Mouse (Mus musculus) heart, postnatal 25 days (tissue): ENCODE results near the gene Cdh6. TPM values are rescaled to one million over a fixed set of nuclear protein-coding genes. Genes with fewer than 3 reads are reported as not detected.

Experiments used
- DNase-seq: peaks from one replicate; pipeline ENCODE4 v3.0.0; 2022; ENCODE audit warnings: low spot score
- intact Hi-C: fragments of 180-260 bp; cut with DNase I; formaldehyde crosslinking; loops from one replicate; pipeline ENCODE4 v1.15.1; 2025
- total RNA-seq, 2 experiments: library from RNA; stranded (reverse); gene quantifications; 2 replicates each; pipeline ENCODE4 v1.2.3; 2021

Cdh6 gene
- 1 to 10 TPM in 1 of 2 experiments, under 1 TPM in 1; 0.34 to 1.1 TPM for total RNA-seq

GRCm38 (mm10) chr15:13173071-13173778 lies at the start of gene Cdh6:
TSS of gene Cdh6 (minus strand) at chr15:13173675.
- intact Hi-C loops, result loop anchor here (10.0 kb wide), 1 partner anchor 402 kb away; no protein-coding TSS in a partner anchor
- no peak for DNase-seq

- DNase-seq, result no peak
- intact Hi-C loops, result no loop called here
These were observed 46.4 kb upstream of the Cdh6 start for GRCm38 (mm10) chr15:13219727-13220454.

- intact Hi-C loops, result no loop called here
- no peak for DNase-seq
These were observed 44.3 kb upstream of the Cdh6 start for GRCm38 (mm10) chr15:13217800-13218199.

- intact Hi-C loops, result no loop called here
- no peak for DNase-seq
These were observed 43.7 kb upstream of the Cdh6 start for GRCm38 (mm10) chr15:13217161-13217560.

GRCm38 (mm10) chr15:13212956-13213355 lies 39.5 kb upstream of the Cdh6 start:
- intact Hi-C loops, result no loop called here

GRCm38 (mm10) chr15:13212027-13212685 lies 38.7 kb upstream of the Cdh6 start:
- intact Hi-C loops, result no loop called here
- no peak for DNase-seq

More at GRCm38 (mm10) chr15:13212956-13213355, 39.5 kb upstream of the Cdh6 start:
- DNase-seq, result no peak

GRCm38 (mm10) chr15:13210186-13210585 lies 36.7 kb upstream of the Cdh6 start:
- no peak for DNase-seq
- intact Hi-C loops, result no loop called here

- intact Hi-C loops, result no loop called here
- DNase-seq, result no peak
These were observed 35.2 kb upstream of the Cdh6 start for GRCm38 (mm10) chr15:13208716-13209115.

GRCm38 (mm10) chr15:13196237-13196636 lies 22.8 kb upstream of the Cdh6 start:
- intact Hi-C loops, result no loop called here
- no peak for DNase-seq

GRCm38 (mm10) chr15:13194048-13194447 lies 20.6 kb upstream of the Cdh6 start:
- no peak for DNase-seq
- intact Hi-C loops, result no loop called here

GRCm38 (mm10) chr15:13193076-13193475 lies 19.6 kb upstream of the Cdh6 start:
- intact Hi-C loops, result no loop called here
- DNase-seq, result no peak

- intact Hi-C loops, result no loop called here
- DNase-seq, result no peak
These were observed 10.2 kb upstream of the Cdh6 start for GRCm38 (mm10) chr15:13183661-13184060.

- intact Hi-C loops, result no loop called here
- no peak for DNase-seq
These were observed 8.0 kb upstream of the Cdh6 start for GRCm38 (mm10) chr15:13181430-13181829.

- DNase-seq, result no peak
- intact Hi-C loops, result no loop called here
These were observed 7.5 kb upstream of the Cdh6 start for GRCm38 (mm10) chr15:13181014-13181413.

GRCm38 (mm10) chr15:13175978-13176377 lies 2.5 kb upstream of the Cdh6 start:
- intact Hi-C loops, result loop anchor here (10.0 kb wide), 1 partner anchor 399 kb away; no protein-coding TSS in a partner anchor
- no peak for DNase-seq

- DNase-seq, result no peak
- intact Hi-C loops, result loop anchor here (10.0 kb wide), 1 partner anchor 400 kb away; no protein-coding TSS in a partner anchor
These were observed 1.1 kb upstream of the Cdh6 start for GRCm38 (mm10) chr15:13174618-13174980.

- intact Hi-C loops, result loop anchor here (10.0 kb wide), 1 partner anchor 401 kb away; no protein-coding TSS in a partner anchor
- no peak for DNase-seq
These were observed 554 bp upstream of the Cdh6 start for GRCm38 (mm10) chr15:13173840-13174617.

- no peak for DNase-seq
- intact Hi-C loops, result loop anchor here (10.0 kb wide), 1 partner anchor 402 kb away; no protein-coding TSS in a partner anchor
These were observed 957 bp downstream of the Cdh6 start for GRCm38 (mm10) chr15:13172365-13173070.
